Mouse (Mus musculus) stomach, embryonic 14.5 days (tissue): ENCODE data around the gene Immt. TPM values are rescaled to one million over a fixed set of nuclear protein-coding genes. Genes with fewer than 3 reads are reported as not detected.
"Not testable (repeated sequence)": the region's sequence is repeated elsewhere in the genome, so short reads cannot be mapped to it uniquely, and the experiment has no call there.

Experiments
- ATAC-seq: fragments of 200-750 bp; cut with Nextera tagmentation; 2 replicates; pipeline ENCODE4 v1.8.0; 2017; ENCODE audit warnings: low read depth, moderate TSS enrichment; ENCODE audit not compliant: insufficient number of reproducible peaks, insufficient read depth, low FRiP score
- H3K27ac ChIP-seq: fragments of 300-500 bp; sonication (generic); 2 replicates; pipeline ENCODE4 v1.5.1; 2014; ENCODE audit warnings: mild to moderate bottlenecking, low read length, moderate library complexity, mixed read lengths
- H3K27me3 ChIP-seq: fragments of 300-500 bp; sonication (generic); 2 replicates; pipeline ENCODE4 v1.6.1; 2014; ENCODE audit warnings: low read length, control low read depth, mixed read lengths; ENCODE audit not compliant: control insufficient read depth, insufficient read depth
- H3K36me3 ChIP-seq: fragments of 300-500 bp; sonication (generic); 2 replicates; pipeline ENCODE4 v1.6.1; 2014; ENCODE audit warnings: mild to moderate bottlenecking, control low read depth, low read length, moderate library complexity, mixed read lengths; ENCODE audit not compliant: control insufficient read depth, insufficient read depth
- H3K4me1 ChIP-seq: fragments of 300-500 bp; sonication (generic); 2 replicates; pipeline ENCODE4 v1.6.1; 2014; ENCODE audit warnings: low read length, control low read depth, mixed read lengths; ENCODE audit not compliant: control insufficient read depth, insufficient read depth
- H3K4me2 ChIP-seq: fragments of 300-500 bp; sonication (generic); replicated peaks from 2 replicates; pipeline ENCODE4 v1.6.1; 2014; ENCODE audit warnings: low read depth, low read length, control low read depth
- H3K4me3 ChIP-seq: fragments of 300-500 bp; sonication (generic); 2 replicates; pipeline ENCODE4 v1.5.1; 2014; ENCODE audit warnings: low read depth, low read length, control low read depth
- H3K9ac ChIP-seq: fragments of 300-500 bp; sonication (generic); replicated peaks from 2 replicates; pipeline ENCODE4 v1.6.1; 2014; ENCODE audit warnings: low read depth, mild to moderate bottlenecking, control low read depth, low read length, moderate library complexity, mixed read lengths
- H3K9me3 ChIP-seq: fragments of 300-500 bp; sonication (generic); 2 replicates; pipeline ENCODE4 v1.6.1; 2016; ENCODE audit warnings: low read depth, low read length, control low read depth; ENCODE audit not compliant: control insufficient read depth
- whole genome bisulfite sequencing: fragments of 180-500 bp; shearing (Covaris S2); extraction: QIAGEN DNeasy Blood & Tissue Kit; methylation state at CpG from one replicate; pipeline ENCODE4 v1.1.7; 2014; 5-methylcytosine and 5-hydroxymethylcytosine counted together
- polyA plus RNA-seq: library from polyadenylated mRNA; unstranded; fragments of >200 nt; fragmentation: Nextera tagmentation; extraction: Ambion mirVana; gene quantifications from 2 replicates; pipeline ENCODE4 v1.2.1, GENCODE M21; 2014

The Immt gene
- polyA plus RNA-seq, 1 experiment from 2014 or later: 185 TPM

- Histone ChIP-seq H3K9me3 (no peaks in the 10 kb centered on the region), H3K4me1 (peaks cover 9% of the 10 kb centered on the region; the same call in 1 of the 2 replicates), H3K9ac (no peak overlapping the region), H3K27me3 (no peaks in the 10 kb centered on the region), H3K4me2 (no peak overlapping the region), H3K27ac (no peak overlapping the region), H3K36me3 (peaks cover 24% of the 10 kb centered on the region), H3K4me3 (no peak overlapping the region)
- no peak for ATAC-seq
- 60% methylated on average over 5 of the region's 5 CpGs for whole genome bisulfite sequencing
Measured at GRCm38 (mm10) chr6:71911686-71912450, 80.7 kb downstream of the Immt start.

DNA sequence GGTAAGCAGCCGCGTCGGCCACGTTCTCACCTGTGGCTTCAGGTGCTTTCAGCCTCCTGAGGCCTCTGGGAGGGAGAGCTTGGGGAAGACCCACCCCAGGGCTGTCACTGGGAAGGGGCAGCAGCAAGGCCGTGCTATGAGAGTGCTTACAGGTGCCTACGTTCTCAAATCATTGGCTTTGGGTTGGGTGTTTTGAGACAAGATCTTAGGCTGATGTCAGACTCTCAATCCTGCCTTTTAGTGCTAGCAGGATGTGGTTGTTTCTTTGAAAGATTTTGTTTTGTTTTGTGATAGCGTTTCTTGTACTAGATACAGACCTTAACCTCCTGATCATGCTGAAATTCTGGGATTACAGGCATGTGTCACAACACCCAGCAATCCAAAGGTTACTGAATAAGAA is 89.6 kb downstream of the Immt start:
- H3K27ac ChIP-seq: no peak overlapping the region
- H3K4me1 ChIP-seq: no peaks in the 10 kb centered on the region
- H3K27me3 ChIP-seq: no peaks in the 10 kb centered on the region
- peaks cover 58% of the 10 kb centered on the region for H3K36me3 ChIP-seq
- no peak overlapping the region for H3K9ac ChIP-seq
- WGBS: 96% methylated on average over 7 of the region's 7 CpGs
- no peak overlapping the region for H3K4me2 ChIP-seq
- no peaks in the 10 kb centered on the region for H3K9me3 ChIP-seq
- no peak for ATAC-seq
- no peak overlapping the region for H3K4me3 ChIP-seq

GRCm38 (mm10) chr6:71925233-71925632 is 94.1 kb downstream of the Immt start:
- not testable (repeated sequence) for H3K9me3 ChIP-seq, H3K4me2 ChIP-seq, ATAC-seq, H3K27ac ChIP-seq, H3K4me3 ChIP-seq, H3K27me3 ChIP-seq, H3K9ac ChIP-seq, H3K4me1 ChIP-seq
- WGBS: 89% methylated on average over 5 of the region's 5 CpGs
- peaks cover 53% of the 10 kb centered on the region for H3K36me3 ChIP-seq

Other genes starting within 250 kb of the Immt start
- 46.8 and 53.2 TPM in 2 replicates for gene Kdm3a, start 198.3 kb upstream of the Immt start, polyA plus RNA-seq
- 16.8 and 22.5 TPM in 2 replicates for gene Reep1, start 123.8 kb upstream of the Immt start, polyA plus RNA-seq
- gene Mrpl35, start 4.4 kb upstream of the Immt start, polyA plus RNA-seq: 60.3 and 65.8 TPM in 2 replicates
- gene Ptcd3, start 77.4 kb downstream of the Immt start, polyA plus RNA-seq: 103 TPM in 2 replicates
- gene Polr1a, start 77.7 kb downstream of the Immt start, polyA plus RNA-seq: 27.6 and 32.9 TPM in 2 replicates